Mouse (Mus musculus) olfactory bulb, adult 2 months (tissue): Measurements from ENCODE around the gene Dap3.
"Not testable (repeated sequence)": the region's sequence is repeated elsewhere in the genome, so short reads cannot be mapped to it uniquely, and the experiment has no call there.

ENCODE experiments used
- CTCF ChIP-seq: fragments of 200-500 bp; IDR thresholded peaks from 2 replicates; pipeline ENCODE4 v1.5.1; 2012; ENCODE audit warnings: low read depth, mild to moderate bottlenecking, low read length, moderate library complexity; ENCODE audit not compliant: insufficient read depth
- POLR2A ChIP-seq: fragments of 200-500 bp; IDR thresholded peaks from 2 replicates; pipeline ENCODE4 v1.6.1; 2012; ENCODE audit warnings: mild to moderate bottlenecking, low read depth, low read length, moderate library complexity; ENCODE audit not compliant: insufficient read depth

- TF ChIP-seq CTCF, POLR2A: not testable (repeated sequence)
Observed at GRCm38 (mm10) chr3:88963211-88963610, 12.2 kb upstream of the Dap3 start.
